Mouse (Mus musculus): ENCODE measurements around the gene Cog8. TPM values are rescaled to one million over a fixed set of nuclear protein-coding genes. Genes with fewer than 3 reads are reported as not detected.

The Cog8 gene
- polyA plus RNA-seq, 1 experiment from 2014 or later, result 37.1 TPM

DNA sequence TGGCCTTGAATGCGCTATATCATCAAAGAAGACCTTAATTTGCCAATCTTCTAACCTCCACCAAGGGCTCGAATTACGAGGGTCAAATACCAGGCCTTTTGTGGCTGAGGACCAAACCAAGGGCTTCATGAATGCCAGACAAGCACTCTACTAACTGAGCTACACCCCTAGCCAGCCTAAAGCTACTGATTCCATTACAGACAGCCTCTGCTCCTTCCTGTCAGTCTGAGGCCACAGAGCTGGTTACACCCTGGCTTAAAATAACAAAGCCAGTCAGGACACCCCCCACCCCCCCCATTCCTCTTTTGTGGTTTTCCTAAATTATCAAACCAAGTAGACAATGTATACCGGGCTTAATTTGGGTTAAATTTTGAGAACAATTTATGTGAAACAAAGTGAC, 17.2 kb upstream of the Cog8 start:
- Histone ChIP-seq H3K27me3 (no peaks in the 10 kb centered on the region), H3K4me3 (no peak overlapping the region), H3K36me3 (peaks cover 89% of the 10 kb centered on the region), H3K4me2 (no peak overlapping the region), H3K9ac (no peak overlapping the region), H3K9me3 (no peaks in the 10 kb centered on the region), H3K4me1 (no peaks in the 10 kb centered on the region), H3K27ac (no peak overlapping the region)
- 76% methylated on average over 4 of the region's 4 CpGs for WGBS
- no peak for ATAC-seq (ENCODE audit: insufficient number of reproducible peaks, low FRiP score, low TSS enrichment, low read depth)

DNA sequence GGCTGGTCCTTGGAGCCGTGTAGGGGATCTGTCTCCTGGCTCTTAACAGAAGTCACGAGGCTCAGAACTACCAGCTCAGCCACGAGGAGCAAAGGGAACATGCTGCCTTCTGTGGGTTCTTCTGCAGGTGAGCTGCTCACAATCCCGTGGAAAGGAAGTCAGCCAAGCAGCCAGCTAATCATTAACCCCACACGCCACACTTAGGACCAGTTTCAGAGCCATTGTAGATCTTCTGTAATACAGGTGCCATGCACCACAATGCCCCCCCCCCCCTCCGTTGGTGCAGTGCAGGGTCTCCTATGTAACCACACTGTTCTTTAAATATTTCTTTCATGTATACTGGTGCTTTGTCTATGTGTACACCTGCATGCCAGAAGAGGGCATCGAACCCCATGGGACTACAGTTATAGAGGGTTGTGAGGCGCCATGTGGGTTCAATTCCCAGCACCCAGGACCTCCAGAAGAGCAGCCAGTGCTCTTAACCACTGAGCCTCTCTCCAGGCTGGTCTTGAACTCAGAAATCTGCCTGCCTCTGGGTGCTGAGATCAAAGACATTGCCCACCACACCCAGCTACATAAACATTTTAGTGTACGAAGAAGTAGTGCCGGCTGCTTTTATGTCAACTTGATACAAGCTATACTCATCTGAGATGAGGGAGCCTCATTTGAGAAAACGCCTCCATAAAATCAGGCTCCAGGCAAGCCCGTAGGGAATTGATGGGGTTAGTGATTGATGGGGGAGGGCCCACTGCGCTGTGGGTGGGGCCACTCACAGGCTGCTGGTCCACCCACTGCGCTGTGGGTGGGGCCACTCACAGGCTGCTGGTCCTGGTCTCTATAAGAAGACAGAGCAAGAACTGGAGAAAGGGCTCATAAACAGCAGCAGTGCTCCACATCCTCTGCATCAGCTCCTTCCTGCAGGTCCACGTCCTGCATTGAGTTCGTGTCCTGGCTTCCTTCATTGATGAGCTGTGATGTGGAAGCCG, 9.3 kb upstream of the Cog8 start, which contains the start of gene Tmed6:
TSS of gene Tmed6 (minus strand) at position 134 of the 986 bp plus-strand sequence.
- Histone ChIP-seq H3K4me3 (no peak within 1 kb of the TSS), H3K36me3 (peaks cover 25% of the 10 kb centered on the region), H3K4me1 (no peaks in the 10 kb centered on the region), H3K9me3 (no peaks in the 10 kb centered on the region), H3K4me2 (no peak within 1 kb of the TSS), H3K9ac (no peak within 1 kb of the TSS), H3K27ac (no peak within 1 kb of the TSS), H3K27me3 (no peaks in the 10 kb centered on the region)
- no peak for ATAC-seq (ENCODE audit: insufficient number of reproducible peaks, low FRiP score, low TSS enrichment, low read depth)
- 54% methylated on average over 17 of the region's 17 CpGs for WGBS

- H3K27ac ChIP-seq, result no peak overlapping the region
- no peaks in the 10 kb centered on the region for H3K27me3 ChIP-seq
- no peak overlapping the region for H3K9ac ChIP-seq
- no peak for ATAC-seq (ENCODE audit: insufficient number of reproducible peaks, low FRiP score, low TSS enrichment, low read depth)
- no peaks in the 10 kb centered on the region for H3K9me3 ChIP-seq
- H3K4me2 ChIP-seq, result no peak overlapping the region
- H3K4me1 ChIP-seq, result peaks cover 5% of the 10 kb centered on the region
- 92% methylated on average over 1 of the region's 1 CpGs for WGBS
- peaks cover 19% of the 10 kb centered on the region for H3K36me3 ChIP-seq
- no peak overlapping the region for H3K4me3 ChIP-seq
These were observed 6.1 kb upstream of the Cog8 start for GRCm38 (mm10) chr8:107062613-107063012.

DNA sequence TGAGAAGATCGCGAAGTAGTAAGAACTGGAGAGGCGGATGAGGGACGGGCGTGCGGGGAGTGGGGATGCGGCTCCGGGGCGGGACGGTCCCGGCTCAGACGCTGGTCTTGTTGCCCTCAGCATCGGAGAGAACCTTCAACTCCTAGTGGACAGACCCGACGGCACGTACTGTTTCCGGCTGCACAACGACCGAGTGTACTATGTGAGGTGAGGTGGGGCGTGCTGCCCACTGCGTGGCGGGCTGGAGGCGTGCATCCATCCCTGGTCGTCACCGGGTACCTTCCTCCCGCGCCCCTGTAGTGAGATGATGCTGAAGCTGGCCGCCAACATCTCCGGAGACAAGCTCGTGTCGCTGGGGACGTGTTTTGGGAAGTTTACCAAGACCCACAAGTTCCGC, 482 bp upstream of the Cog8 start:
- Histone ChIP-seq H3K4me2 (peak overlapping the region; percentile 89), H3K27ac (peak overlapping the region; percentile 65), H3K4me1 (peaks cover 23% of the 10 kb centered on the region), H3K27me3 (no peaks in the 10 kb centered on the region), H3K4me3 (peak overlapping the region; percentile 100), H3K9ac (peak overlapping the region; percentile 69), H3K36me3 (peaks cover 44% of the 10 kb centered on the region), H3K9me3 (no peaks in the 10 kb centered on the region)
- under 1% methylated on average over 33 of the region's 33 CpGs for WGBS
- peak; percentile 53 for ATAC-seq (ENCODE audit: insufficient number of reproducible peaks, low FRiP score, low TSS enrichment, low read depth)

DNA sequence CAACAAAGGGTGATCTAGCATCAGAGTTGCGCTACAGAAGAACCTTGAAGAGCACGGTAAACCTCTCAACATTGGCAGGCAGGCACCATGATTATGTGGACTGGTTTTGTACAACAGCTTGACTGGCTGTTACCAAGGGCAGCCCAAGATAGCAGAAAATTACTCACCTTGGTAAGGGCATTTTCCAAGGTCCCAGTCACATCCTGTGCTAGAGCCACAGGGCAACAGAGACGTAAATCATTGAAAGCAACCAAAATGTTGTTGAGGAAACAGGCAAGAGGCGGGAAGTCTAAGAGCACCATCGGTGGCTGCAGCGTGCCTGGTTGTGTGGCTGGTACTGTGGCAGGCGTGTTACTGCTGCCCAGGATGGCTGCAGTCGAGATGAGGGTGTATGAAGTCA, 4.4 kb downstream of the Cog8 start:
- no peak overlapping the region for H3K27ac ChIP-seq
- no peaks in the 10 kb centered on the region for H3K9me3 ChIP-seq
- WGBS, result 95% methylated on average over 8 of the region's 8 CpGs
- H3K4me3 ChIP-seq, result no peak overlapping the region
- peaks cover 48% of the 10 kb centered on the region for H3K36me3 ChIP-seq
- peaks cover 27% of the 10 kb centered on the region for H3K4me1 ChIP-seq
- H3K27me3 ChIP-seq, result no peaks in the 10 kb centered on the region
- H3K9ac ChIP-seq, result no peak overlapping the region
- no peak for ATAC-seq (ENCODE audit: insufficient number of reproducible peaks, low FRiP score, low TSS enrichment, low read depth)
- H3K4me2 ChIP-seq, result no peak overlapping the region

DNA sequence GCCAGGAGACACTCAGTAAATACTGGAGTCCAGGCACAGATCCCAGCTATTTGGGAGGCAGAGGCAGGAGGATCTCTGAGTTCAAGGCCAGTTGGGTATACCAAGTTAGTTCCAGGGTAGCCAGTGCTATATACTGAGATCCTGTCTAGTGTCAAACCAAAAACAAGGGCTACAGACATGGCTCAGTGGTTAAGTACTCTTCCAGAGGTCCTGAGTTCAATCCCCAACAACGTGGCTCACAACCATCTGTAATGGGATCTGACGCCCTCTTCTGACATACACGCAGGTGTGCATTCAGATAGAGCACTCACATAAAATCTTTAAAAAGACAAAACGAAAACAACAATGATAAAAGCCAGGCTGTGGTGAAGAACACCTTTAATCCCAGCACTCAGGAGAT, 7.0 kb downstream of the Cog8 start:
- no peak for ATAC-seq (ENCODE audit: insufficient number of reproducible peaks, low FRiP score, low TSS enrichment, low read depth)
- Histone ChIP-seq H3K4me1 (peaks cover 17% of the 10 kb centered on the region), H3K4me2 (peak overlapping the region; percentile 86), H3K27me3 (no peaks in the 10 kb centered on the region), H3K4me3 (peak overlapping the region; percentile 91), H3K36me3 (peaks cover 70% of the 10 kb centered on the region), H3K9ac (no peak overlapping the region), H3K9me3 (no peaks in the 10 kb centered on the region), H3K27ac (no peak overlapping the region)
- WGBS, result 90% methylated on average over 4 of the region's 4 CpGs

DNA sequence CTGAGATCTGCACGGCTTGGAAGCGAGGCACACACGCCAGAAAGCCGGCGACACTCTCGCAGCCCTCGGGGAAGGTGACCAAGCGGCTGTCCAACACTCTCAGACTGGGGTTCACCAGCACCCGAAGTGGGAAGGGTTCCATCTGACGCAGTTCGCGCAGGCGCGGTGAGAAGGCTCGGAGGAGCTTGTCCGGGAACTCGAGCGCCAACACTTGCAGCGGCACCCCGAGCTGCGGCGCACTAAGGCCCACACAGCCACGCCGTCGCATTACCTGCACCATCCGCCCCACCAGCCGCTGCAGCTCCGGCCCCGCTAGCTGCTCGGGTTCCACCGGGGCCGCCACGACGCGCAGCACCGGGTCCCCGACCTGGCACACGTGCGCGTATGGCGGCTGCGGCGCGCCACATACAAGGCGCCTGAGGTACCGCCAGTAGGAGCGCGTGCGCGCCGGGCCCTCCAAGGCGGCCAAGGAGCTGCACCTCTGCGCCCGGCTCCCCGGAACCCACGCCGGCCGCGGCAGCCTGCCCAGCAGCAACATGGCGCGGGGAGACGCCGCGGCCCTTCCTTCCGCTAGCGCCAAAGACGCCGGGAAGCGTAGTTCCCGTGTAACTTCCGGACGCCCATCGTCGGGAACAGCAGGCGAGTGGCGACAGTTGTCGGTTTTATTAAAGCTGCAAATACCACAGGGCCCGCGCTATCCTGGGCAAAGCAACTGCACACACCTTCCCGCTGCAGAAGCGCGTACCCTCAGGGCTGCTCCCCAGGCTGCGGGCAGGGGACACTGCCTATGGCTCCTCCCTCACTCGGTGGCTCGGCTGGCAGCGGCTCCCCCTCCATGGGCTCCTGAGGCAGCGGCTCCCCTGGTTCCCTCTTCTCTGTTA, 8.2 kb downstream of the Cog8 start, which contains the start of gene Pdf:
TSS of gene Pdf (minus strand) at position 554 of the 881 bp plus-strand sequence.
- Histone ChIP-seq H3K9me3 (no peaks in the 10 kb centered on the region), H3K4me1 (peaks cover 17% of the 10 kb centered on the region), H3K36me3 (peaks cover 73% of the 10 kb centered on the region), H3K9ac (peak within 1 kb of the TSS; percentile 85), H3K4me3 (peak within 1 kb of the TSS; percentile 91), H3K4me2 (peak within 1 kb of the TSS; percentile 86), H3K27me3 (no peaks in the 10 kb centered on the region), H3K27ac (peak within 1 kb of the TSS; percentile 94)
- ATAC-seq (ENCODE audit: insufficient number of reproducible peaks, low FRiP score, low TSS enrichment, low read depth), result peak; percentile 75
- WGBS, result under 1% methylated on average over 87 of the region's 87 CpGs

DNA sequence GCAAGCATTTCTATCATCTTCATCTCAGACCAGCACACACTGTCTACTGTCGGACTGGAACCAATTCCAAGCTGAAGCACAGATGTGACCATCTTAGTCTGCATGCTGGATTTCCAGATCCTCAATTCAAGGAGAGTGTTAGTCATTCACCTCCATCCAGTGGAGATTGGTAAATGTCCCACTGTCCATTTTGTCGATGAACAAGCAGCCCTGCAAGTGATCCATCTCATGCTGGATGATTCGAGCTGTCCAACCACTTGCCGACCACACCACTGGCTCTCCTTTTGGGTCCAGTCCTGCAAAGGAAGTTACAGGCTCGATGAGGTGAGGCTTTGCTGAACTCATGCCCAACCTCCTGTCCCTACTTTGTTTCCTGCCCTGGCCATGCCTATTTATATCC, 9.5 kb downstream of the Cog8 start:
- Histone ChIP-seq H3K27ac (no peak overlapping the region), H3K4me3 (peak overlapping the region; percentile 91), H3K9ac (no peak overlapping the region), H3K9me3 (no peaks in the 10 kb centered on the region), H3K27me3 (no peaks in the 10 kb centered on the region), H3K4me1 (peaks cover 17% of the 10 kb centered on the region), H3K4me2 (0 out of 2 replicates have a peak overlapping the region, but pooled peaks have one; percentile 86), H3K36me3 (peaks cover 73% of the 10 kb centered on the region)
- 83% methylated on average over 5 of the region's 5 CpGs for WGBS
- no peak for ATAC-seq (ENCODE audit: insufficient number of reproducible peaks, low FRiP score, low TSS enrichment, low read depth)

- H3K4me3 ChIP-seq, result no peak overlapping the region
- peaks cover 74% of the 10 kb centered on the region for H3K36me3 ChIP-seq
- H3K27ac ChIP-seq, result no peak overlapping the region
- no peak for ATAC-seq (ENCODE audit: insufficient number of reproducible peaks, low FRiP score, low TSS enrichment, low read depth)
- H3K4me1 ChIP-seq, result peaks cover 17% of the 10 kb centered on the region
- H3K9ac ChIP-seq, result no peak overlapping the region
- H3K4me2 ChIP-seq, result no peak overlapping the region
- 88% methylated on average over 6 of the region's 6 CpGs for WGBS
- H3K27me3 ChIP-seq, result no peaks in the 10 kb centered on the region
- no peaks in the 10 kb centered on the region for H3K9me3 ChIP-seq
These were observed 11.0 kb downstream of the Cog8 start for GRCm38 (mm10) chr8:107045478-107045877.

DNA sequence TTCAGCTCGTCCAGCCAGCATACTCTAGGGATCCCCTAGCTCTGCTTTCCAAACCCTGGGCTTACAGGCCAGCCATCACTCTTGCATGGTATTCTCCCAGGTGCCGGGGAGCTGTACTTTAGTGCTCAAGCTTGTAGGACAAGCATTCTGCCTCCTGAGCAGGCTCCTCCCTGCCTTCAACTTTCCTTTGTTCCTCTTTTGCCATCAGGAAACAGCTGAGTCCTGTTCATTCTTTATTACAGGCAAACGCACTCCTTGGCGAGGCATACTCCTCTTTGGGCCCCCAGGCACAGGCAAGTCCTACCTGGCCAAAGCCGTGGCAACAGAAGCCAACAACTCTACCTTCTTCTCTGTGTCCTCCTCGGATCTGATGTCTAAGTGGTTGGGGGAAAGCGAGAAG, 15.9 kb downstream of the Cog8 start:
- no peak for ATAC-seq (ENCODE audit: insufficient number of reproducible peaks, low FRiP score, low TSS enrichment, low read depth)
- Histone ChIP-seq H3K4me1 (no peaks in the 10 kb centered on the region), H3K4me3 (no peak overlapping the region), H3K36me3 (peaks cover 84% of the 10 kb centered on the region), H3K4me2 (no peak overlapping the region), H3K9me3 (no peaks in the 10 kb centered on the region), H3K27ac (no peak overlapping the region), H3K9ac (no peak overlapping the region), H3K27me3 (no peaks in the 10 kb centered on the region)
- WGBS, result 72% methylated on average over 7 of the region's 7 CpGs

- Histone ChIP-seq H3K4me1 (peaks cover 16% of the 10 kb centered on the region), H3K36me3 (peaks cover 46% of the 10 kb centered on the region), H3K4me3 (no peak overlapping the region), H3K9me3 (no peaks in the 10 kb centered on the region), H3K9ac (no peak overlapping the region), H3K27me3 (no peaks in the 10 kb centered on the region), H3K4me2 (no peak overlapping the region), H3K27ac (no peak overlapping the region)
- no peak for ATAC-seq (ENCODE audit: insufficient number of reproducible peaks, low FRiP score, low TSS enrichment, low read depth)
- WGBS, result 92% methylated on average over 8 of the region's 8 CpGs
These were observed 19.9 kb downstream of the Cog8 start for GRCm38 (mm10) chr8:107036626-107037025.

Measured in limb, embryonic 15.5 days (tissue).